Mouse (Mus musculus): ENCODE measurements at regions not wholly inside any gene's neighbourhood (a gene's known extent, or its start where the extent isn't known, plus 50 kb on each side); places are given as distances from the start of the nearest gene placed in this dataset.

- DNase-seq (ENCODE audit: low spot score), result no peak
Measured at GRCm38 (mm10) chr9:93130561-93130960, 588.5 kb downstream of the Plod2 start.

GRCm38 (mm10) chr9:93131620-93132200 lies 589.7 kb downstream of the Plod2 start:
- DNase-seq (ENCODE audit: low spot score), result no peak

- no peak for DNase-seq (ENCODE audit: low spot score)
Measured at GRCm38 (mm10) chr9:93136349-93136748, 594.3 kb downstream of the Plod2 start.

GRCm38 (mm10) chr9:93170071-93170470 lies 628.0 kb downstream of the Plod2 start:
- DNase-seq (ENCODE audit: low spot score), result no peak

- DNase-seq (ENCODE audit: low spot score), result no peak
Measured at GRCm38 (mm10) chr9:93186638-93187037, 644.6 kb downstream of the Plod2 start.

GRCm38 (mm10) chr9:93232562-93232961 lies 690.5 kb downstream of the Plod2 start:
- no peak for DNase-seq (ENCODE audit: low spot score)

GRCm38 (mm10) chr9:93252146-93252545 lies 710.1 kb downstream of the Plod2 start:
- no peak for DNase-seq (ENCODE audit: low spot score)

- no peak for DNase-seq (ENCODE audit: low spot score)
Measured at GRCm38 (mm10) chr9:93297332-93297731, 755.3 kb downstream of the Plod2 start.

GRCm38 (mm10) chr9:93306753-93307152 lies 764.7 kb downstream of the Plod2 start:
- DNase-seq (ENCODE audit: low spot score), result no peak

GRCm38 (mm10) chr9:93328997-93329682 lies 787.1 kb downstream of the Plod2 start:
- no peak for DNase-seq (ENCODE audit: low spot score)

All from gastrocnemius, adult 18-20 months (tissue).